Mouse (Mus musculus): ENCODE measurements around the gene Olfr191. TPM values are rescaled to one million over a fixed set of nuclear protein-coding genes. Genes with fewer than 3 reads are reported as not detected.

Olfr191 gene
- polyA plus RNA-seq, 1 experiment from 2014 or later, result not detected

DNA sequence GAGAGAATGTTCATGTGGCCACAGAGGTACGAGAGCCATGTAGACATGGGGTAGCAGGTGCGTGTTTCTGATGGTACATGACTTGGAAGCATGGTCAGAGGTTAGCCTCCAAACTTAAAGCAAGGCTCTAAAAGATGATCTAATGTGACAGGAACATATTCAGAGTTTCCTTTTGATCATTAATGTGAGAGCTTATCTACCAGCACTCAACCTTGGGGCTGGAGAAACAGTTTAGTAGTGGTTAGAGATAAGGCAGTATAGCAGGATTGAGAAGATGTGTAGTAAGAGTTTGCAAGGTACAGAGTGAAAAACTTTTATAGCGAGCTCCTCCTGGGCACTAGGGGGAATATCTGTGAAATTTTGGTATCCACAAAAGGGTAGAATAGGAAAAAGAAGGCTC lies 43.8 kb downstream of the Olfr191 start:
- Histone ChIP-seq H3K36me3 (ENCODE audit: insufficient read depth, low read length) (no peaks in the 10 kb centered on the region), H3K4me3 (replicated peaks; ENCODE audit: low read depth, low read length) (no peak overlapping the region), H3K9me3 (replicated peaks; ENCODE audit: low read length) (no peaks in the 10 kb centered on the region), H3K27ac (no peak overlapping the region), H3K27me3 (ENCODE audit: insufficient read depth, low read length) (no peaks in the 10 kb centered on the region), H3K9ac (ENCODE audit: low read depth, low read length) (no peak overlapping the region), H3K4me2 (ENCODE audit: low read length) (no peak overlapping the region), H3K4me1 (replicated peaks; ENCODE audit: insufficient read depth, low read length) (no peaks in the 10 kb centered on the region)
- WGBS, result 83% methylated on average over 3 of the region's 3 CpGs
- no peak for DNase-seq (ENCODE audit: low spot score)
- no peak for ATAC-seq (replicated peaks; ENCODE audit: low FRiP score, low read depth)
- TF ChIP-seq CTCF (IDR thresholded peaks at IDR 0.05; ENCODE audit: low read depth), result no peak

GRCm38 (mm10) chr16:59039710-59040109 lies 49.9 kb downstream of the Olfr191 start, which contains the start of gene Olfr187:
Olfr187 (minus strand) TSS chr16:59039767.
- Histone ChIP-seq H3K4me1 (replicated peaks; ENCODE audit: insufficient read depth, low read length) (no peaks in the 10 kb centered on the region), H3K4me2 (ENCODE audit: low read length) (no peak within 1 kb of the TSS), H3K27me3 (ENCODE audit: insufficient read depth, low read length) (no peaks in the 10 kb centered on the region), H3K27ac (no peak within 1 kb of the TSS), H3K4me3 (replicated peaks; ENCODE audit: low read depth, low read length) (no peak within 1 kb of the TSS), H3K36me3 (ENCODE audit: insufficient read depth, low read length) (no peaks in the 10 kb centered on the region), H3K9me3 (replicated peaks; ENCODE audit: low read length) (no peaks in the 10 kb centered on the region), H3K9ac (ENCODE audit: low read depth, low read length) (no peak within 1 kb of the TSS)
- 78% methylated on average over 7 of the region's 7 CpGs for WGBS
- ATAC-seq (replicated peaks; ENCODE audit: low FRiP score, low read depth) (no peak), DNase-seq (ENCODE audit: low spot score) (no peak)
- TF ChIP-seq CTCF (IDR thresholded peaks at IDR 0.05; ENCODE audit: low read depth), result no peak

Other genes with a start within 250 kb of the Olfr191 start
- gene Olfr177, start 215.1 kb downstream of the Olfr191 start, polyA plus RNA-seq (2015; fragmentation: Nextera tagmentation; extraction: Ambion mirVana), result not detected in 2 replicates
- not detected in 2 replicates for gene Olfr178, start 197.8 kb downstream of the Olfr191 start, polyA plus RNA-seq (2015; fragmentation: Nextera tagmentation; extraction: Ambion mirVana)
- not detected in 2 replicates for gene Olfr181, start 161.1 kb downstream of the Olfr191 start, polyA plus RNA-seq (2015; fragmentation: Nextera tagmentation; extraction: Ambion mirVana)
- gene Olfr180, start 160.4 kb downstream of the Olfr191 start, polyA plus RNA-seq (2015; fragmentation: Nextera tagmentation; extraction: Ambion mirVana), result not detected in 2 replicates
- not detected in 2 replicates for gene Olfr183, start 94.5 kb downstream of the Olfr191 start, polyA plus RNA-seq (2015; fragmentation: Nextera tagmentation; extraction: Ambion mirVana)
- not detected in 2 replicates for gene Olfr186, start 59.5 kb downstream of the Olfr191 start, polyA plus RNA-seq (2015; fragmentation: Nextera tagmentation; extraction: Ambion mirVana)
- gene Olfr187, start 50.1 kb downstream of the Olfr191 start, polyA plus RNA-seq (2015; fragmentation: Nextera tagmentation; extraction: Ambion mirVana), result not detected in 2 replicates
- gene Olfr190, start 11.8 kb downstream of the Olfr191 start, polyA plus RNA-seq (2015; fragmentation: Nextera tagmentation; extraction: Ambion mirVana), result not detected in 2 replicates
- not detected in 2 replicates for gene Olfr193, start 22.1 kb upstream of the Olfr191 start, polyA plus RNA-seq (2015; fragmentation: Nextera tagmentation; extraction: Ambion mirVana)
- not detected in 2 replicates for gene Olfr194, start 31.2 kb upstream of the Olfr191 start, polyA plus RNA-seq (2015; fragmentation: Nextera tagmentation; extraction: Ambion mirVana)
- gene Olfr195, start 57.2 kb upstream of the Olfr191 start, polyA plus RNA-seq (2015; fragmentation: Nextera tagmentation; extraction: Ambion mirVana), result 0.24 and 0.34 TPM in 2 replicates
- gene Olfr196, start 80.6 kb upstream of the Olfr191 start, polyA plus RNA-seq (2015; fragmentation: Nextera tagmentation; extraction: Ambion mirVana), result not detected in 2 replicates
- gene Olfr198, start 113.7 kb upstream of the Olfr191 start, polyA plus RNA-seq (2015; fragmentation: Nextera tagmentation; extraction: Ambion mirVana), result not detected in 2 replicates
- not detected in 2 replicates for gene Olfr199, start 129.9 kb upstream of the Olfr191 start, polyA plus RNA-seq (2015; fragmentation: Nextera tagmentation; extraction: Ambion mirVana)
- gene Olfr201, start 182.8 kb upstream of the Olfr191 start, polyA plus RNA-seq (2015; fragmentation: Nextera tagmentation; extraction: Ambion mirVana), result not detected in 2 replicates
- not detected in 2 replicates for gene Olfr202, start 197.0 kb upstream of the Olfr191 start, polyA plus RNA-seq (2015; fragmentation: Nextera tagmentation; extraction: Ambion mirVana)
- not detected in 2 replicates for gene Olfr203, start 209.1 kb upstream of the Olfr191 start, polyA plus RNA-seq (2015; fragmentation: Nextera tagmentation; extraction: Ambion mirVana)
- not detected in 2 replicates for gene Olfr204, start 228.4 kb upstream of the Olfr191 start, polyA plus RNA-seq (2015; fragmentation: Nextera tagmentation; extraction: Ambion mirVana)
- not detected in 2 replicates for gene Olfr205, start 241.3 kb upstream of the Olfr191 start, polyA plus RNA-seq (2015; fragmentation: Nextera tagmentation; extraction: Ambion mirVana)

Measured in kidney, postnatal 0 days (tissue).